In the genomic region with DNA sequence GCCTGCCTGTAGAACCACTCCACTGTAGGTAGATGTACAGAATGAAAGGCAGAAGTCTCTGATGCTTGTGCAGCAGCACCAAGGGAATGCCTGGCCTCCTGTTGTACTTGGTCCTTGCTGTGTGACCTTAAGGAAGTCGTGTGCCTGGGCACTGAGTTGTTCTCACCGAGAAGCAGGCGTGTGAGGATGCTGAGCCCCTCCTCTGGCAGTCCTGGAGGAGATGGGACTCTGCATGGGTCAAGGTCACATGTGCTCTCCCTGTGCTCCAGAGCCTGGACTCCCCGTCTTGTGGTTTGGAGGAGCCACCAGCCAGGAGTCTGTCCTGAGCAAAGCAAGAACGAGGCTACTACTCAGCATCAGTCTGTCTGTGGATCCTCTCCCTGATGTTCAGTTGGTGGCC, we compare ENCODE assay signal across 9 mouse cellular contexts.
"Had no signal": no experiment of that assay in that cellular context is flagged by ENCODE, and none has a peak within 500 bp of the region (broad histone marks: within the 10 kb centered on the region; RNA-seq: fewer than 3 reads in every experiment).

No protein-coding gene starts in this region.

- H3K9me3 ChIP-seq: kidney, embryonic 15.5 days; limb, embryonic 10.5 days; midbrain, embryonic 10.5 days; neural tube, embryonic 12.5 days had no signal

- H3K4me1 ChIP-seq: limb, embryonic 10.5 days; midbrain, embryonic 10.5 days; neural tube, embryonic 12.5 days had no signal

- H3K27ac ChIP-seq: kidney, embryonic 15.5 days; limb, embryonic 10.5 days; liver, embryonic 14.5 days; midbrain, embryonic 10.5 days; neural tube, embryonic 12.5 days had no signal

- H3K4me3 ChIP-seq: kidney, embryonic 15.5 days; limb, embryonic 10.5 days; midbrain, embryonic 10.5 days; neural tube, embryonic 12.5 days had no signal

- H3K4me2 ChIP-seq: kidney, embryonic 15.5 days; neural tube, embryonic 12.5 days had no signal

- H3K27me3 ChIP-seq: kidney, embryonic 15.5 days; neural tube, embryonic 12.5 days had no signal

- DNase-seq: lung, adult 2 months; midbrain, embryonic 14.5 days; right cerebral cortex, postnatal 4 days; thymus, postnatal 36 days had no signal

- H3K9ac ChIP-seq: kidney, embryonic 15.5 days; liver, embryonic 14.5 days; neural tube, embryonic 12.5 days had no signal
